Mouse (Mus musculus): ENCODE data around the gene Bcor. TPM values are rescaled to one million over a fixed set of nuclear protein-coding genes. Genes with fewer than 3 reads are reported as not detected.

The Bcor gene
- total RNA-seq (2023), result 21.8 and 22.5 TPM in 2 replicates

DNA sequence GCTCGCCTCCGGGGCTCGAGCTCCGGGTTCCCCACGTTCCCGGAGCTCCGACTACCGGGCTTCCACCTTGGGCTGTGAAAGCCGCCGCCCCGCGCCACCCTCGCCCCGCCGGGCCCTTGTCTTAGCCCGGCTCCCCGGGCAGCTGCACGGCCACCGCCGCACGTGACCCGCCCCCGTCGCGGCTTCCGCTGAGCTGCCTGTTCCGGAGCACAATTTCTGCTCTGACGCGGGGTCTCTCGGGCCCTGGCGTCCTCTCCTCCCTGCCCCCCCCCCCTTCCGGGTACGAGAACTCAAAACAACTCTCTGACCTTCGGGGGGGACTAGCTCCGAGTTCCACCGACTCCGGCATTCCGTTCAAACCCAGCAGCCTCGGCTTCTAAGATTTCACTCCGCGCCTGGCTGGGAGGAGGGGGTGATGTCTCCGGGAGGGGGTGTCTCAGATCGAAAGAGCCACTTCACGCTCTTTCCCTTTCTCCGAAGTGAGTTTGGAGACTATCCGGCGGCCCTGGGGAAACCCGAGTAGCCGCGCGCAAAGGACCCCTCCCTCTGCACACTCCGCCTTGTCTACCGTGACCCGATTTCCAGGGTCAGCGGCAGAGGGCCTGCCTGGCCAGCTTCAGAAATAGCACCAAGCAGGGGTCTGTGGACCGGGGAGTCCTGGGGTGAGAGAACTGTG is at the start of gene Bcor:
Gene Bcor, minus strand, starts transcription at position 375 of the 676 bp plus-strand sequence.

